Mouse (Mus musculus): Measurements from ENCODE around the gene Efemp2. TPM values are rescaled to one million over a fixed set of nuclear protein-coding genes. Genes with fewer than 3 reads are reported as not detected.

The Efemp2 gene
- total RNA-seq, 2 experiments from 2014 or later, result 13.2 to 14.1 TPM

- H3K27ac ChIP-seq, result peak overlapping the region; percentile 100
- peak; percentile 96 for DNase-seq (ENCODE audit: low spot score in 2 of 2)
- peak; percentile 43 for TF ChIP-seq CTCF (conservative IDR thresholded peaks at IDR 0.05)
- peak overlapping the region; percentile 81 for H3K4me3 ChIP-seq
Observed at GRCm38 (mm10) chr19:5456922-5457745, 16.6 kb upstream of the Efemp2 start.

- Histone ChIP-seq H3K27ac (peak within 1 kb of the TSS; percentile 100), H3K4me3 (peak within 1 kb of the TSS; percentile 81)
- no peak for TF ChIP-seq CTCF (conservative IDR thresholded peaks at IDR 0.05)
- no peak for DNase-seq (ENCODE audit: low spot score in 2 of 2)
Observed at GRCm38 (mm10) chr19:5457746-5458442, 15.9 kb upstream of the Efemp2 start, which contains the start of gene Ccdc85b. Gene Ccdc85b (minus strand): TSS chr19:5457894.

- DNase-seq (ENCODE audit: low spot score in 2 of 2), result peak; percentile 62 to 78
- Histone ChIP-seq H3K27ac (peak overlapping the region; percentile 100), H3K4me3 (no peak overlapping the region)
- TF ChIP-seq CTCF (conservative IDR thresholded peaks at IDR 0.05), result peak; percentile 9; the same call in 1 of the 2 replicates
Observed at GRCm38 (mm10) chr19:5459019-5459418, 14.7 kb upstream of the Efemp2 start.

- Histone ChIP-seq H3K27ac (peak overlapping the region; percentile 100), H3K4me3 (peak overlapping the region; percentile 77)
- no peak for TF ChIP-seq CTCF (conservative IDR thresholded peaks at IDR 0.05)
- no peak for DNase-seq (ENCODE audit: low spot score in 2 of 2)
Observed at GRCm38 (mm10) chr19:5459896-5460295, 13.9 kb upstream of the Efemp2 start.

- Histone ChIP-seq H3K4me3 (peak within 1 kb of the TSS; percentile 77), H3K27ac (peak within 1 kb of the TSS; percentile 100)
- DNase-seq (ENCODE audit: low spot score in 2 of 2), result peak; percentile 81 to 91
- no peak for TF ChIP-seq CTCF (conservative IDR thresholded peaks at IDR 0.05)
Observed at GRCm38 (mm10) chr19:5460465-5460911, 13.3 kb upstream of the Efemp2 start, which contains the start of gene Fibp. Gene Fibp (plus strand): TSS chr19:5460615.

- H3K4me3 ChIP-seq, result peak overlapping the region; percentile 77
Observed at GRCm38 (mm10) chr19:5461411-5461810, 12.3 kb upstream of the Efemp2 start.

GRCm38 (mm10) chr19:5463212-5463611 is 10.5 kb upstream of the Efemp2 start:
- DNase-seq (ENCODE audit: low spot score in 2 of 2), result no peak

More at GRCm38 (mm10) chr19:5461411-5461810, 12.3 kb upstream of the Efemp2 start:
- no peak for DNase-seq (ENCODE audit: low spot score in 2 of 2)
- TF ChIP-seq CTCF (conservative IDR thresholded peaks at IDR 0.05), result no peak
- no peak overlapping the region; the same call in 1 of the 2 replicates for H3K27ac ChIP-seq

GRCm38 (mm10) chr19:5463791-5464562 is 9.8 kb upstream of the Efemp2 start:
- DNase-seq (ENCODE audit: low spot score in 2 of 2), result peak in 1 of 2 experiments; percentile 68
- TF ChIP-seq CTCF (conservative IDR thresholded peaks at IDR 0.05), result peak; percentile 96
- Histone ChIP-seq H3K4me3 (peak overlapping the region; percentile 30), H3K27ac (peak overlapping the region; percentile 72)

More at GRCm38 (mm10) chr19:5463212-5463611, 10.5 kb upstream of the Efemp2 start:
- Histone ChIP-seq H3K27ac (no peak overlapping the region), H3K4me3 (no peak overlapping the region)
- no peak for TF ChIP-seq CTCF (conservative IDR thresholded peaks at IDR 0.05)

- Histone ChIP-seq H3K4me3 (no peak overlapping the region), H3K27ac (peak overlapping the region; percentile 72)
- no peak for DNase-seq (ENCODE audit: low spot score in 2 of 2)
- no peak for TF ChIP-seq CTCF (conservative IDR thresholded peaks at IDR 0.05)
Observed at GRCm38 (mm10) chr19:5465037-5465436, 8.7 kb upstream of the Efemp2 start.

- TF ChIP-seq CTCF (conservative IDR thresholded peaks at IDR 0.05), result no peak
- DNase-seq (ENCODE audit: low spot score in 2 of 2), result no peak
- no peak overlapping the region for H3K27ac ChIP-seq
- H3K4me3 ChIP-seq, result no peak overlapping the region
Observed at GRCm38 (mm10) chr19:5466916-5467500, 6.7 kb upstream of the Efemp2 start.

- no peak for TF ChIP-seq CTCF (conservative IDR thresholded peaks at IDR 0.05)
- Histone ChIP-seq H3K27ac (no peak within 1 kb of the TSS), H3K4me3 (no peak within 1 kb of the TSS)
- no peak for DNase-seq (ENCODE audit: low spot score in 2 of 2)
Observed at GRCm38 (mm10) chr19:5468374-5468773, 5.4 kb upstream of the Efemp2 start, which contains the start of gene Ctsw. Gene Ctsw (minus strand): TSS chr19:5468507.

- DNase-seq (ENCODE audit: low spot score in 2 of 2), result no peak
- Histone ChIP-seq H3K4me3 (no peak overlapping the region), H3K27ac (no peak overlapping the region)
- TF ChIP-seq CTCF (conservative IDR thresholded peaks at IDR 0.05), result no peak
Observed at GRCm38 (mm10) chr19:5471846-5472245, 1.9 kb upstream of the Efemp2 start.
